Mouse (Mus musculus) erythroblast, embryonic 14.5 days (primary cell): ENCODE results near the gene Slc12a1.

ENCODE experiments used
- GATA1 ChIP-seq: IDR thresholded peaks from 2 replicates; pipeline ENCODE4 v1.6.1; 2012; ENCODE audit warnings: low read length, inconsistent platforms, mixed read lengths
- TAL1 ChIP-seq: IDR thresholded peaks from 3 replicates; pipeline ENCODE4 v1.6.1; 2012; ENCODE audit warnings: low read length, inconsistent platforms, mixed read lengths

GRCm38 (mm10) chr2:125260326-125260725 lies 108.0 kb downstream of the Slc12a1 start:
- TF ChIP-seq GATA1 (no peak), TAL1 (no peak)
